Mouse (Mus musculus): ENCODE data around the gene Adamts16. TPM values are rescaled to one million over a fixed set of nuclear protein-coding genes. Genes with fewer than 3 reads are reported as not detected.

Gene Adamts16
- polyA plus RNA-seq, 1 experiment from 2014 or later: 1.7 TPM

- Histone ChIP-seq H3K9ac (no peak overlapping the region), H3K36me3 (no peaks in the 10 kb centered on the region), H3K4me3 (replicated peaks) (no peak overlapping the region), H3K4me2 (replicated peaks) (no peak overlapping the region), H3K27me3 (replicated peaks) (no peaks in the 10 kb centered on the region), H3K4me1 (replicated peaks) (no peaks in the 10 kb centered on the region), H3K27ac (no peak overlapping the region), H3K9me3 (no peaks in the 10 kb centered on the region)
- 77% methylated on average over 11 of the region's 11 CpGs for WGBS
- peak; percentile 92 for ATAC-seq
These were observed 25.5 kb upstream of the Adamts16 start for GRCm38 (mm10) chr13:70866971-70867625.

GRCm38 (mm10) chr13:70865867-70866266 is 24.3 kb upstream of the Adamts16 start:
- Histone ChIP-seq H3K4me3 (replicated peaks) (no peak overlapping the region), H3K9ac (no peak overlapping the region), H3K27ac (no peak overlapping the region), H3K4me2 (replicated peaks) (no peak overlapping the region), H3K27me3 (replicated peaks) (no peaks in the 10 kb centered on the region), H3K36me3 (no peaks in the 10 kb centered on the region), H3K4me1 (replicated peaks) (no peaks in the 10 kb centered on the region), H3K9me3 (no peaks in the 10 kb centered on the region)
- ATAC-seq: no peak
- WGBS: 92% methylated on average over 5 of the region's 5 CpGs

DNA sequence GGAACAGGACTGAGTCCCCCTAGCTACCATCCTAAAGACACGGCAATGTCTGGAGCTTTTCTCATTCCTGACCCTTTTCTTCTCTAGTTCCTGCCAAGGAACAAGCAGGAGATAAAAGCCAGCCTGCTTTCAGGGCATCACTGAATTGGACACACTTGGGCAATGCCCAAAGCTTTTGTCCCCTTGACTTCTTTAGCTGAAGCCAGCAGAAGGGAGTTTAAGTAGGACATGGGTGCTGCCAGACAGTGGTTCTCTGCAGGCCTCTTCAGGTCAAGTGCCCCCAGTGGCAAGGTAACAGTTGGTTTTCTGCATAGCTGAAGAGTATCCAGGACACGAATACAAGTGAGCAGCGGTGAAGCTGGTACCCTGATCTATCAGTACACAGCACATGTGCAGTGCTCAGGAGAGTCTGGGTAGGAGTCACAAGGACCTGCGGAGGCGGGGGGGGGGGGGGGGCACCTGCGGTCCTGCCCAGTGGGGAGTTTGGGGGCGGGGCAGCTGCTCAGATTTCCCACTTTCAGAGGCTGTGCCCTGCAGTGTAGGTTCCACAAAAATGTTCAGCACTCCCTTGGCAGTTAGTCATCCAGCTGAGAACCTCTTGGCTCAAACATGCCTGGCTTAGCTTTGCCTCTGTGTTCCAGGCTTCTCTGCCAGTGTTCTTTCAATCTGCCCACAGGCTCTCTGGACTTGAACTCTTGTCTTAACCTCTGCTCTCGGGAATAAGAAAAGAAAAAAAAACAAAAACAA is 20.7 kb upstream of the Adamts16 start:
- no peak overlapping the region for H3K4me2 ChIP-seq (replicated peaks)
- no peaks in the 10 kb centered on the region for H3K36me3 ChIP-seq
- no peaks in the 10 kb centered on the region for H3K9me3 ChIP-seq
- H3K4me1 ChIP-seq (replicated peaks): no peaks in the 10 kb centered on the region
- no peak for ATAC-seq
- no peaks in the 10 kb centered on the region for H3K27me3 ChIP-seq (replicated peaks)
- no peak overlapping the region for H3K27ac ChIP-seq
- 50% methylated on average over 7 of the region's 8 CpGs for WGBS
- no peak overlapping the region for H3K9ac ChIP-seq
- no peak overlapping the region for H3K4me3 ChIP-seq (replicated peaks)

GRCm38 (mm10) chr13:70853601-70854000 is 12.0 kb upstream of the Adamts16 start:
- no peaks in the 10 kb centered on the region for H3K27me3 ChIP-seq (replicated peaks)
- H3K9me3 ChIP-seq: no peaks in the 10 kb centered on the region
- H3K4me2 ChIP-seq (replicated peaks): no peak overlapping the region
- no peak overlapping the region for H3K9ac ChIP-seq
- no peaks in the 10 kb centered on the region for H3K4me1 ChIP-seq (replicated peaks)
- no peak overlapping the region for H3K27ac ChIP-seq
- no peak overlapping the region for H3K4me3 ChIP-seq (replicated peaks)
- no peaks in the 10 kb centered on the region for H3K36me3 ChIP-seq
- ATAC-seq: 0 out of 2 replicates have a peak, but pooled peaks have one; percentile 59

- Histone ChIP-seq H3K4me1 (replicated peaks) (0 out of 2 replicates have a peak, but pooled peaks cover 4% of the 10 kb centered on the region), H3K36me3 (no peaks in the 10 kb centered on the region), H3K4me3 (replicated peaks) (no peak overlapping the region), H3K27me3 (replicated peaks) (peaks cover 9% of the 10 kb centered on the region; the same call in 1 of the 2 replicates), H3K9me3 (no peaks in the 10 kb centered on the region), H3K27ac (no peak overlapping the region), H3K9ac (no peak overlapping the region), H3K4me2 (replicated peaks) (no peak overlapping the region)
- 42% methylated on average over 2 of the region's 2 CpGs for WGBS
- ATAC-seq: no peak
These were observed 5.3 kb upstream of the Adamts16 start for GRCm38 (mm10) chr13:70846933-70847332.

DNA sequence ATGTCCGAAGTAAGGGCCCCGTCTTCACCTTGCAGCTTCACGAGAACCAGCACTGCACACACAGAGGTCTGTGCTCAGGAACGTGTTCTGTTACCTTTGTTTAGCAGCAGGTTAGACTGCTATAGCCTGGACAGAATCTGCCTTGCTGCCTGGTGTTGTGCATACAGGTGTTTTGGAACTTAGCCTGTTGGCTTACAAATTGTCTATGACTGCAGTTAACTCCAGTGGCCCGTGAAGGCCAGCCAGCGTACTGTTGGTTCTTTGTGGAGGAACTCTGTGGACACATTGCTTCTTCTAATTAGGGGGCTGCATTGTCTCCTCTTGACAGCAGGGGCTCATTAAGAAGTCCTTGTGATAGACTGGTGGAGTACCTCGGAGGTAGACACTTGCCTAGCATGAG is 3.9 kb upstream of the Adamts16 start:
- Histone ChIP-seq H3K4me2 (replicated peaks) (no peak overlapping the region), H3K27ac (no peak overlapping the region), H3K9ac (no peak overlapping the region), H3K27me3 (replicated peaks) (peaks cover 21% of the 10 kb centered on the region), H3K36me3 (no peaks in the 10 kb centered on the region), H3K9me3 (no peaks in the 10 kb centered on the region), H3K4me3 (replicated peaks) (no peak overlapping the region), H3K4me1 (replicated peaks) (0 out of 2 replicates have a peak, but pooled peaks cover 7% of the 10 kb centered on the region)
- 81% methylated on average over 7 of the region's 7 CpGs for WGBS
- ATAC-seq: no peak

GRCm38 (mm10) chr13:70842126-70842525 is 515 bp upstream of the Adamts16 start:
- H3K4me2 ChIP-seq (replicated peaks): peak overlapping the region; percentile 72
- H3K36me3 ChIP-seq: no peaks in the 10 kb centered on the region
- H3K27ac ChIP-seq: no peak overlapping the region
- WGBS: 42% methylated on average over 4 of the region's 4 CpGs
- H3K9me3 ChIP-seq: no peaks in the 10 kb centered on the region
- peak; percentile 74 for ATAC-seq
- no peak overlapping the region for H3K4me3 ChIP-seq (replicated peaks)
- H3K27me3 ChIP-seq (replicated peaks): peaks cover 21% of the 10 kb centered on the region
- no peak overlapping the region for H3K9ac ChIP-seq
- H3K4me1 ChIP-seq (replicated peaks): peaks cover 7% of the 10 kb centered on the region; the same call in 1 of the 2 replicates

DNA sequence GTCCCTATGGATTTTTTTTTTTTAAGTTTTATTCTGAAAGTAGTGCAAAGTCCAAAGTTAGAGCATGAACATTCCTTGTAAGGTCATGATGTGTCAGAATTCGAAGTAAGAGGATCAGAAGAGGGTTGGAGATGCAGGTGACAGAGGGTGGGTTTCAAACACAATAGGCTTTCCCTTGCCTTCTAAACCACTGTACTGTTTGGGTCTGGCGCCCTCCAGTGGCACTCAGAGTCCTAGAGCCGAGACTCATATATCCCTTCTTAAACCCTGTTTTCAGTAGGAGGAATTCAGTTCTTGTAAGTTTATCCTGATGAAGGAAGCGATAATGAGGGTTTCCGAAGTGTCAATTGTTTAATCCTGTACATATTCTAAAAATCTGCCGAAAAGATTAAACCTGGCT is 1.4 kb downstream of the Adamts16 start:
- Histone ChIP-seq H3K9me3 (no peaks in the 10 kb centered on the region), H3K27ac (no peak overlapping the region), H3K4me3 (replicated peaks) (no peak overlapping the region), H3K4me2 (replicated peaks) (peak overlapping the region; percentile 39; the same call in 1 of the 2 replicates), H3K27me3 (replicated peaks) (peaks cover 21% of the 10 kb centered on the region), H3K4me1 (replicated peaks) (peaks cover 8% of the 10 kb centered on the region), H3K36me3 (no peaks in the 10 kb centered on the region), H3K9ac (no peak overlapping the region)
- 7% methylated on average over 6 of the region's 6 CpGs for WGBS
- ATAC-seq: peak; percentile 52; the same call in 1 of the 2 replicates

GRCm38 (mm10) chr13:70837571-70837970 is 4.0 kb downstream of the Adamts16 start:
- no peaks in the 10 kb centered on the region for H3K9me3 ChIP-seq
- no peak overlapping the region for H3K27ac ChIP-seq
- peaks cover 11% of the 10 kb centered on the region for H3K4me1 ChIP-seq (replicated peaks)
- no peaks in the 10 kb centered on the region for H3K36me3 ChIP-seq
- no peak overlapping the region for H3K4me2 ChIP-seq (replicated peaks)
- WGBS: 76% methylated on average over 5 of the region's 5 CpGs
- peaks cover 18% of the 10 kb centered on the region for H3K27me3 ChIP-seq (replicated peaks)
- no peak overlapping the region for H3K4me3 ChIP-seq (replicated peaks)
- no peak for ATAC-seq
- H3K9ac ChIP-seq: no peak overlapping the region

GRCm38 (mm10) chr13:70836246-70836645 is 5.4 kb downstream of the Adamts16 start:
- no peak for ATAC-seq

GRCm38 (mm10) chr13:70832593-70833138 is 8.9 kb downstream of the Adamts16 start:
- WGBS: 79% methylated on average over 6 of the region's 6 CpGs
- no peak for ATAC-seq
- peaks cover 7% of the 10 kb centered on the region; the same call in 1 of the 2 replicates for H3K4me1 ChIP-seq (replicated peaks)
- H3K9me3 ChIP-seq: no peaks in the 10 kb centered on the region
- no peaks in the 10 kb centered on the region for H3K36me3 ChIP-seq
- H3K27ac ChIP-seq: no peak overlapping the region
- H3K4me2 ChIP-seq (replicated peaks): no peak overlapping the region
- H3K4me3 ChIP-seq (replicated peaks): no peak overlapping the region
- H3K27me3 ChIP-seq (replicated peaks): no peaks in the 10 kb centered on the region
- H3K9ac ChIP-seq: no peak overlapping the region

More at GRCm38 (mm10) chr13:70836246-70836645, 5.4 kb downstream of the Adamts16 start:
- Histone ChIP-seq H3K4me2 (replicated peaks) (no peak overlapping the region), H3K9ac (no peak overlapping the region), H3K27me3 (replicated peaks) (peaks cover 5% of the 10 kb centered on the region; the same call in 1 of the 2 replicates), H3K27ac (no peak overlapping the region), H3K36me3 (no peaks in the 10 kb centered on the region), H3K9me3 (no peaks in the 10 kb centered on the region), H3K4me1 (replicated peaks) (peaks cover 7% of the 10 kb centered on the region), H3K4me3 (replicated peaks) (no peak overlapping the region)
- 46% methylated on average over 7 of the region's 7 CpGs for WGBS

DNA sequence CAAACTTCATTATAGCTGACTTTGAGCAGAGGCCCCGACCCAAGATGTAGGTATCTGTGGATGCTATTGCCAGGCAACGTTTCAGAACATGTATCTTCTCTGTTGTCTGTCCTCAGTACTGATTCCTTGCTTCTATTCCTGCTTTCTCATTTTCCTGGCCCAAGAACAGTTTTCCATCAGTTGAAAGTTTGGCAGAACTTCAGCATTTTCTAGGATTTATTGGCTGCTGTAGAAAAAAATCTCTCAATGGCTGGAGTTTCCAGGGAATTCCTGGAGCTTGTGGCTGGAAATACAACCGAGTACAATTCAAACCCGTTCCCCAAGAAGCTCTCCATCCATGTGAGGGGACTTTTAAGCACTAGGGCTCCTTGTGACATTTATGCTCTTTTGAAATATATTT is 10.6 kb downstream of the Adamts16 start:
- no peaks in the 10 kb centered on the region for H3K27me3 ChIP-seq (replicated peaks)
- ATAC-seq: no peak
- no peak overlapping the region for H3K9ac ChIP-seq
- no peak overlapping the region for H3K4me2 ChIP-seq (replicated peaks)
- 53% methylated on average over 4 of the region's 4 CpGs for WGBS
- no peaks in the 10 kb centered on the region for H3K36me3 ChIP-seq
- H3K9me3 ChIP-seq: no peaks in the 10 kb centered on the region
- peaks cover 5% of the 10 kb centered on the region; the same call in 1 of the 2 replicates for H3K4me1 ChIP-seq (replicated peaks)
- H3K4me3 ChIP-seq (replicated peaks): no peak overlapping the region
- H3K27ac ChIP-seq: no peak overlapping the region

Measured in intestine, embryonic 15.5 days (tissue).